Mouse (Mus musculus) megakaryocyte progenitor cell, adult 5-6 weeks (primary cell): ENCODE results near the gene Prr12. TPM values are rescaled to one million over a fixed set of nuclear protein-coding genes. Genes with fewer than 3 reads are reported as not detected.
"Not testable (repeated sequence)": the region's sequence is repeated elsewhere in the genome, so short reads cannot be mapped to it uniquely, and the experiment has no call there.

Experiments used
- ATAC-seq: replicated peaks from 2 replicates; pipeline ENCODE4 v1.8.0; 2016; ENCODE audit warnings: mild to moderate bottlenecking, moderate TSS enrichment, inconsistent platforms; ENCODE audit not compliant: poor library complexity
- total RNA-seq, 2 experiments: library from RNA; stranded (forward) in 1 of 2; stranded (reverse) in 1 of 2; fragments of 157-497, 149-512 nt in 1 of 2; fragments of 200-1000 nt in 1 of 2; gene quantifications; 2 replicates each; pipeline versions ENCODE4 v1.2.3 to v1.2.4; 2015 to 2017

Prr12 gene
- total RNA-seq, 2 experiments from 2014 or later = 4.0 to 20.5 TPM

- no peak for ATAC-seq
Observed at GRCm38 (mm10) chr7:45025601-45026220, 27.0 kb downstream of the Prr12 start.

- no peak; the same call in 1 of the 2 replicates for ATAC-seq
Observed at GRCm38 (mm10) chr7:45024281-45025248, 28.1 kb downstream of the Prr12 start.

GRCm38 (mm10) chr7:45023711-45024110 lies 29.0 kb downstream of the Prr12 start:
- ATAC-seq = not testable (repeated sequence)

GRCm38 (mm10) chr7:45020225-45020624 lies 32.5 kb downstream of the Prr12 start:
- ATAC-seq = no peak

- ATAC-seq = no peak
Observed at GRCm38 (mm10) chr7:45019031-45019571, 33.6 kb downstream of the Prr12 start.

- ATAC-seq = peak; percentile 77
Observed at GRCm38 (mm10) chr7:45017242-45018061, 35.2 kb downstream of the Prr12 start, which contains the start of gene Rras. Rras (plus strand) TSS chr7:45017961.

GRCm38 (mm10) chr7:45016761-45017160 lies 35.9 kb downstream of the Prr12 start:
- ATAC-seq = no peak

GRCm38 (mm10) chr7:45015957-45016612 lies 36.6 kb downstream of the Prr12 start, which contains the start of gene Scaf1:
Scaf1 (minus strand) TSS chr7:45016363.
- peak; percentile 75 for ATAC-seq

GRCm38 (mm10) chr7:45015344-45015956 lies 37.2 kb downstream of the Prr12 start:
- no peak for ATAC-seq

GRCm38 (mm10) chr7:45014096-45014451 lies 38.6 kb downstream of the Prr12 start:
- no peak for ATAC-seq

GRCm38 (mm10) chr7:45013366-45014095 lies 39.1 kb downstream of the Prr12 start:
- no peak for ATAC-seq

GRCm38 (mm10) chr7:45012824-45013223 lies 39.9 kb downstream of the Prr12 start:
- no peak for ATAC-seq

GRCm38 (mm10) chr7:45012011-45012410 lies 40.7 kb downstream of the Prr12 start:
- no peak for ATAC-seq

GRCm38 (mm10) chr7:45008411-45008810 lies 44.3 kb downstream of the Prr12 start:
- no peak for ATAC-seq

- ATAC-seq = no peak
Observed at GRCm38 (mm10) chr7:45007846-45008245, 44.8 kb downstream of the Prr12 start.

- ATAC-seq = no peak
Observed at GRCm38 (mm10) chr7:45007141-45007540, 45.5 kb downstream of the Prr12 start.

GRCm38 (mm10) chr7:45006503-45006902 lies 46.2 kb downstream of the Prr12 start:
- ATAC-seq = no peak

- ATAC-seq = no peak
Observed at GRCm38 (mm10) chr7:45005321-45005992, 47.2 kb downstream of the Prr12 start.

- ATAC-seq = peak; percentile 39
Observed at GRCm38 (mm10) chr7:45004546-45004945, 48.1 kb downstream of the Prr12 start.
